Mouse (Mus musculus) retina, embryonic 14.5 days (tissue): ENCODE measurements around the gene Tpst1.

ENCODE experiments used
- DNase-seq: peaks from one replicate; pipeline ENCODE4 v3.0.0-alpha.2; 2015; ENCODE audit warnings: low spot score

Gene Tpst1

GRCm38 (mm10) chr5:130052955-130053354 lies 20.2 kb upstream of the Tpst1 start:
- DNase-seq = no peak

- DNase-seq = no peak
Measured at GRCm38 (mm10) chr5:130055688-130056087, 17.4 kb upstream of the Tpst1 start.

DNA sequence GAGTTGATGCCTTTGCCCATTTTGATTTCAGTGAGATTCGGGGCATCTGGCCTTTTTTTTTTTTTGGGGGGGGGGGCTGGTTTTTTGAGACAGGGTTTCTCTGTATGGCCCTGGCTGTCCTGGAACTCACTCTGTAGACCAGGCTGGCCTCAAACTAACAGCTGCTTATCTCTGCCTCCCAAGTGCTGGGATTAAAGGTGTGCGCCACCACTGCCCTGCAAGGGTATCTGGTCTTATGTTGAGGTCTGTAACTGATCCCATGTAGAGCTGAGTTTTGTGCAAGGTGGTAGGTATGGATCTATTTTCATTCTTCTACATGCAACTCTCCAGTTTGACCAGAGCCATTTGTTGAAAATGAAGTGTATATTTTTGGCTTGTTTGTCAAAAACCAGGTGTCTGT lies 16.8 kb upstream of the Tpst1 start:
- DNase-seq = no peak

DNA sequence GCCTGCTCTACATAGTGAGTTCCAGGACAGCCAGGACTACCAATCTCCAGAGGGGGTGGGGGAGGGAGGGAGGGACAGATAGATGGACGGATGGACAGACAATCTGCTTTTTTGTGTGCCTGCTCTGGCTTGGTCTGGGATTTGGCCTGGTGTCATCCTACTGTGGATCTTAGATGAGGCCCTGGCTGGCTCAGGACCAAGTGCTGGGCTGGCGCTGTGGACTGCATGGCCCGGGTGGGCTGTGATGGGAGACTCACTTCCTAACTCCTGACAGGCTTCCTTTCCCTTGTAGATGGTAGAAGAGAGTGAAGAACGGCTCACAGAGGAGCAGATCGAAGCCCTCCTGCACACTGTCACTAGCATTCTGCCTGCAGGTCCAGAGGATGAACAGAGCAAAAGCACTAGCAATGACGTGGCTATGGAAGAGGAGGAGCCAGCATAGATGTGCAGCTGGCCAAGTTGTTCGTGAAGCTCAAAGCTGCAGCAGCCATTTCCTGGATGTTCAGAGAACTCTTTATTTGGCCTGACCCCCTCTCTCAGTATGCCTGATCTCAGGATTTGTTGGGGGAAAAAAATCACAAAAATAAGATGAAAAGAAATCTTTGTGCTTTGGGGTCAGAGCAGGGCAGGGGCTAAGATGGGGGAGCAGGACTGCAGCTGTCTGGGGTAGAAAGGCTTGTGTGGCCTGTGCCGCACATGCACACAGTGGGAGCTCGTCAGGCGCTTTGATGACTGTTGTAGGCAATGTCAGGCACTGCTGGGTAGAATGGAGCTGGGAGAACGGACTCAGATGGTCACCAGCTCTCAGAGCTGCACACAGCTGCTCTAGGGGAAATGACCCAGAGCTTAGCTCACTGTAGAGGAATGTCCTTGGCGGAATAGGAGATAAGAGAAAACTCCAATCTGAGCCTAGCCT lies 13.5 kb upstream of the Tpst1 start:
- no peak for DNase-seq

DNA sequence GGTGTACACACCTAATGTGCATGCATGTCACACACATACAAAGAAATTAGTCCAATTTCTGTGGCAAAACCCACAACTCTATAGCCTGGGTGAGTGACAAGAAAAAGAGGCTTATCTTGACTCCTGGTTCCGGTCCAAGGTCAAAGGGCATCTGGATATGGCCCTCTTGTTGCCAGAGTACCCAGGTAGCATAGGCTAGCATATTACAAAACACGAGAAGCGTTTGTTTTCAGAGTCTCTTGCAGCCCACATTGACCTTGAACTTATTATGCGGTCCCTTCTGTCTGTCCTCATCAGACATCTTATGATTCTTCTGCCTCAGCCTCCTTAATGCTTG lies 12.8 kb upstream of the Tpst1 start:
- DNase-seq = no peak

DNA sequence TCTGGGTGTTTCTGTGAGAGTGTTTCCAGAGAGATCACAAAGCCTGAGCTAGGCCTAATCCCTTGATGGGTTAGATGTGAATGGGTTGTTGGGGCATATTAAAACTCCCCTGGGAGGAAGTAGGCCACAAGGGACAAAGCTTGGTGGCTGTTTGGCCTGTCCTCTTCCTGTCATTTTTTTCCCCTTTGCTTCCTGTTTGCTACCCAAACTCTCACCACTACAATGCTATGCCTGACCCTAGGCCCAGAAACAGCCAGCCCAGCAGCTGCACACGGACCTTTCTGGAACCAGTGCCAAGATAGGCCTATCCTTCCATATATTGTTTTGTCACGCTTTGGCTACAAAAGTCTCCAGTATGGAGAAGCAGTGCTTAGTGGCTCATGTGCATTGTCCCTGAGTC lies 11.0 kb upstream of the Tpst1 start:
- DNase-seq = no peak

- DNase-seq = no peak
Measured at GRCm38 (mm10) chr5:130063760-130064159, 9.4 kb upstream of the Tpst1 start.

GRCm38 (mm10) chr5:130065579-130065978 lies 7.5 kb upstream of the Tpst1 start:
- peak; percentile 9 for DNase-seq

GRCm38 (mm10) chr5:130067841-130068264 lies 5.3 kb upstream of the Tpst1 start:
- DNase-seq = no peak

DNA sequence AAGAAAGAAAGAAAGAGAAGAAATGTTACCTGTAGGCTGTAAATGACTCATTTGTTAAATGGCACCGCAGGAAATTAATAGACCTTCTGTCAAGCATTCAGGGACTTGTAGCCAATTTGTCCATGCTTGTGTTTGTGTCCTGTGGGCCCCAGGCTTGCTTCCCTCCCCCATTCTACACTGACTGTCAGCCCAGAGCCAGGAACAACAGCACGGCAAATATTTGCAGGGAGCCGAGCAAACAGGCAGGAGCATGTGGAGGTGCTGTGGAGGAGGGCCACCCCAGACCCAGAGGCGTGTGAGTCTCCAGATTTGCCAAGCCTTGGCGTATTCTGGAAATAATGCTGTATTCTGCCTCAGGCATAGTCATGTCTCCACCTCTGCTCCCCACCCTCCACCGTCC lies 1.4 kb downstream of the Tpst1 start:
- DNase-seq = no peak

GRCm38 (mm10) chr5:130076396-130076795 lies 3.3 kb downstream of the Tpst1 start:
- no peak for DNase-seq

DNA sequence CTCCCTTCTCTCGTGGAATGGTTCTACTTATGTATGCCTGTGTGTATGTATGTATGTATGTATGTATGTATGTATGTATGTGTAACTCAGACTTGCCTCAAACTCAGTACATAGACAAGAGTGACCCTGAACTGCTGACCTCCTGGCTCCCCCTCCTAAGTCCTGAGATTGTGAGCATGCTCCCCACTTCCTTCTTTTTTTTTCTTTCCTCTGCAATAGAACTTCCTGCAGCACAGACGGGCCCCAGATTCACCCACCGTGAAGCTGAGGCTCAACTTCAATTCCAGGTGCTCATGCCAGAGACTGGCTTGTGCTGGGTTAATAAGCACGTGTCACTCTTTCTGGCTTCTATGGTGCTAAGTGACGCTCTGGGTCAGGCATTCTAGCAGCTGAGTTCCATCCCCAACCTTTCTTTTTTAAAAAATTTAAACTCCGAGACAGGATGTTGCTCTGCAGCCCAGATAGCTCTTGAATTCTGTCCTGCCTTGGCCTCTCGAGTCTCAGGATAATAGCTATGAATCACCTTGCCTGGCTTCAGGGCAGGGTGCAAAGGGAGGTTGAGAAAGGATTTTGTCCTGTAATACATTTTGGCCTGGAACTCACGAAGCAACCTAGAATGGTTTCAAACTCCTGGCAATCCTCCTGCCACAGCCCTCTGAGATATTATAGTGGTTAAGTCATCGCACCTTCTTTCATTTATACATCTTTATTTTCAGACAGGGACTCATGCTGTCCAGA lies 5.1 kb downstream of the Tpst1 start:
- DNase-seq = no peak

DNA sequence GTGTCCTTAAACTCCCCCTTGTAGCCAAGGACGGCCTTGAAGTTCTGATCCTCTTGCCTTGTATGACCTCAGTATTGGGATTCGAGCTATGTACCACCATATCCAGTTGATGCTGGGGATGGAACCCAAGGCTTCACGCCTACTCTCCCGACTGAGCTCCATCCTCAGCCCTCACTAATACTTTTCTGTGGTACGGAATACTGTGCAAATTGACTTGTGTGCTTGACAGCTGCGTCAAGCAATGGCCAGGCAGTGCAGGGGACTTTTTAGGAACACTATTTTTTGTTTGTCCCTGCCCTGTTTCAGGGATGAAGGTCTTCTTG lies 5.7 kb downstream of the Tpst1 start:
- peak; percentile 2 for DNase-seq

DNA sequence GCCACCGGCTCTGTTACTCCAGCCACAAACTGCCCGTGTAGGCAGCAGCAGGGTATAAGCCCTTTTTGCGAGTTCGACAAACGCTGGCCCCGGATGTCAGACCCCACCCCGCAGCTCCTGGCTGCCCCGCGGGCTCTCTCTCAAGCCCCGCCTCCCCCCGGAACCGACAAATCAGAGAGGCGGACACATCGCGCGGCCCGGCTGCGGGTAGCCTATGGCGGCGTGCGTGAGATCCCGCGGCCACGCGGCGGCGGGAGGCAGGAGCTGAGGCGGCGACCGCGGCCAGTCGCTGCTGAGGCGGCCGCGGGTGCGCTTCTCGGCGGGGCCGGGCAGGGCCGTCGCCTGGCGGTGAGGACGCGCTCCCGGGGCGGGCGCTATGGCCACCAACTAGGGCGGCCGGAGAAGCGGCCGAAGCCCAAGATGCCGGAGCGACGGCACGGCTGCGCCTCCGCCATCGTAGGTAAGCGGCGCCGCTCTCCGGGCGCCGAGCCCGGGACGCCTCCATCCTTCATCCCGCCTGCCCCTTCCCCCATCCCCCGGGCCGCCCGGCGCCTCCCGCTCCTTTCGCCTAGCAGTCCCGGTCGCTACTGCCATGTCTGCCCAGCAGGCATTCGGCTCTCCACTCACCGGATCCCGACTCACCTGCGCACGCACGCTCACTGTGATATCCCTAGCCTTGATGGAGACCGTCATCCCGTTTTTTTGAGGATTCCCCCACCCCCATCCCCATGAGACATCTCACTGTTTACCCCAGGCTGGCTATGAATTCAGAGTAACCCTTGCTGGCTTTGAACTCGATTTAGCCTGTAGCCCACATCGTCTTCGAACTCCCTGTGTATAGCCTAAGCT lies 6.3 kb downstream of the Tpst1 start:
- DNase-seq = peak; percentile 94

DNA sequence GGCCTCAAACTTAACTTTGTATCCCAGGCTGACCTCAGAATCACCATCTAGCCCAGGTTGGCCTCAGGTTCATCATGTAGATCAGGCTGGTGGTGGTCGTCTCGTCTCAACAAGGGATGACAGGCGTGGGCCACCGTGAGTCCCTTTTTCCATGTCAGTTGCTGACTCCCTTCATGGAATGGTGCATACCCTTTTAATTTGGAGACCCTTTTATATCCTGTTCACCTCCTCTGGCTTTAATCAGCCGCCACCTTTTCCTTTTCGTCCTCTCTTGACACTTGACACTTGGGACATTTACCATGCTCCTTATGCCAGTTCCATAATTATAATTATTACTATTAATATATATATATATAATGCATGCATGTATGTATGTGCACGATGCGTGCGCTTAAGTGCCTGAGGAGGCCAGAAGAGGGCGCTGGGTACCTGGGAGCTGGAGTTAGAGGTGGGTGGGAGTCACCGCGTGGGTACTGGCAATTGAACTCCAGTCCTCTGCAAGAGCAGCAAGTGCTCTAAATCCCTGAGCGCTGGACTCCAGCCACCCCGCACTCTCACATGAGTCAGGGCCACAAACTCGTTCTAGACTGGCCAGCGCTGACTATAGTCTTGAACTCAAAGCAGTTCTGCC lies 7.0 kb downstream of the Tpst1 start:
- peak; percentile 8 for DNase-seq

GRCm38 (mm10) chr5:130081181-130081881 lies 8.2 kb downstream of the Tpst1 start:
- DNase-seq = peak; percentile 2

- DNase-seq = no peak
Measured at GRCm38 (mm10) chr5:130082431-130082830, 9.3 kb downstream of the Tpst1 start.

GRCm38 (mm10) chr5:130084271-130084670 lies 11.1 kb downstream of the Tpst1 start:
- DNase-seq = no peak

DNA sequence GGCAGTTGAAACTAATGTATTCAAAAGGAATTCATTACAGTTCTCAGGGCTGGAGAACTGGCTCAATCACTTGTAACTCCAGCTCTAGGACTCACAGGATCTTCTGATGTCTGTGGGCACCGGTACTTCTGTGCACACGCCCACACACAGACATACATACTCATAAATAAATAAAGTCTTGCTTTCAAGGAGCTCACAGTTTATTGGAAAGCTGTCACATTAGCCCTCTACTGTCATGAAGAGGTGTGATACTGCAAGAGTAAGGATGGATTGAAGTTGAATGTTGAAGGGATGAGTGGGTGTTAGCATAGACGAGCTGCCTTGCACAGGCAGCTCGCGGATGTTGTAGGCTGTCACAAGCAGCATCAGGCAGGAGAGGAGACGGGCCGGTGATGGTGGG lies 14.9 kb downstream of the Tpst1 start:
- no peak for DNase-seq

DNA sequence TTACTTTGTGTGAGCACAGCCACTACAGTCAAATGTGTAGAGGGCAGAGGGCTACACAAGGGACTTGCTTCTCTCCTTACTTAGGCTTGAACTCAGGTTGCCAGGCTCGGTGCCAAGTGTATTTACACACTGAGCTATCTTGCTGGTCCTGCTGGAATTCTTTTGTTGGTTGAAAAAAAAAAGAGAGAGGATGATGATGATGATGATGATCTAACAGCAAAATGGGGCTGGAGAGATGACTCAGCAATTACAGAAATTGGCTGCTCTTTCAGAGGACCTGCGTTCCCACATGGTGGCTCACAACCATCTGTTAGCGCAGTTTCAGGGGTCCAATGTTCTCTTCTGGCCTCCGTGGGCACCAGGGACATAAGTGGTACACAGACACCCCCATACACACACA lies 15.5 kb downstream of the Tpst1 start:
- DNase-seq = no peak

- no peak for DNase-seq
Measured at GRCm38 (mm10) chr5:130089177-130089576, 16.1 kb downstream of the Tpst1 start.
